Mouse (Mus musculus) yolk sac, embryonic 10.5 days (tissue): ENCODE measurements around the gene Mnat1.
A peak's percentile ranks its signal among the peaks of the same experiment; 100 is the strongest.

ENCODE experiments used
- DNase-seq: peaks from one replicate; pipeline ENCODE4 v3.0.0-alpha.2; 2017; ENCODE audit warnings: low spot score

The Mnat1 gene

DNA sequence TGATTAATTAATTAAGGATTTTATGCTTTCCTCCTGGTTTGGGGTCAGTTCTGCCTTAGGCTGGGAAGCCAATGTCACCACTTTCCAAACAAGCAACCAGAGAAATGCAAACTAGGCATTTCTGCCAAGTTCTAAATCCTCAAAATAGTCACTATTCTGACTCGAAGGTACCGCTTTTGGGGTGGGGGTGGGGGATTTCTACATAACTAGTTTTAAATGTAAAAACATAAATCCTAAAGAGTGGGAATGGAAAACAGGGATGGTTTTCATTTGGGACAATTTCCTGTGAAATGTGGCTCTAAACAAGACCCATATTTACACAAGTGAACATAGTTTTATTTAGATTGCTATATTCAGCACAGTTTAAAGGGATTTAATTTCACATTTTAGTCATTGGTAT, 109.1 kb downstream of the Mnat1 start:
- no peak for DNase-seq

DNA sequence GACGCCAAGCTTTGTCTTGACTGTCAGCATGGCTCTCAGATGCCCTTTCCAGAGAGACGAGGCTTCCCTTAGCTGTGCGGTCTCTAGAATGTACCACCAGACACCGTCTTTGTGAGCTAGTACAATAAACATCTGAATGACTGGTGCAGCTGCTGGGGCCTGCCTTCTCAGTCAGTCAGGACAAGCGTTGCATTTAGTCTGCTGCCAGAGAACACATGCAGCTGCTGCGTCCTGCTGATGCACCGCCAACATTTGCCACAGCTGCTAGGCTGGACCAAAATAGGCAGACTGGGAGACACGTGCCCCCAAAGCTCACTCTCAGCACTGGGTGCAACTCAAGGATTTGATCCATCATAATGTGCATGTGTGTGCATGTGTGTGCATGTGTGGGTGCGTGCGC, 118.4 kb downstream of the Mnat1 start:
- DNase-seq: no peak

DNA sequence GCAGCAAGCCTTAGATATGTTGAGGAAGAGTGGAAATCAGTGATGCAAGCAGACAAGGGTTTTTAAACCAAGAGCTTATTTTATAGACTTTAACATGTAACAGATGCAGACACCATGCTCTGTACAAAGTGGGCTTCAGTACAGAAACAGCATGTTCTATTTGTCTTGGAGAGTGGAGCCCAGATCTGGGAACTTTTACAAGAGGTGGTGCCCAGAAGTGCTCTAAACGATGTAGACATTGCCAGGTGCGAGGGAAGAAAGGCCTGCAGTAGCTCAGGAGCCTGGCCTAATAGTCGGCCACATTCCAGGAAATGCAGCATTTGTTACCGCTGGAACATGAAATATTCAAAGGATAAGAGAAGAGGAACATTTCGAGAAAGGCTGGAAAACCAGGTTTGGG, 122.2 kb downstream of the Mnat1 start:
- no peak for DNase-seq

DNA sequence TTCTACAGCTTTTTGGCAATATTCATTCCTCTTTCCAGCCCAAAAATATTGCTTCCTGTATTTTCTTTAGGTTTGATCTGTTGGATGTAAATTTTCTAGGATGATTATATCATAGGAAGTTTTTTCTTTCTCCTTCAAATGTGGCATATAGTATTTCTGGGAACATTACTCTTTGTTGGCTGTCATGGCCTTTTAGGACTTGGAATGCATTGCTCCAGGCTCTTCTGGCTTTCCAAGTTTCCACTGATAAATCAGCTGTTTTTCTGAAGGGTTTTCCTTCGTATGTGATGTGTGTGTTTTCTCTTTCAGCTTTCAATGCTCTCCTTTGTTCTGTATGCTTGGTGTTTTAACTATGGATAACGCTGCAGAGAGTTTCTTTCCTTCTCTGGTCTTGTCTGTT, 131.5 kb downstream of the Mnat1 start:
- DNase-seq: no peak

DNA sequence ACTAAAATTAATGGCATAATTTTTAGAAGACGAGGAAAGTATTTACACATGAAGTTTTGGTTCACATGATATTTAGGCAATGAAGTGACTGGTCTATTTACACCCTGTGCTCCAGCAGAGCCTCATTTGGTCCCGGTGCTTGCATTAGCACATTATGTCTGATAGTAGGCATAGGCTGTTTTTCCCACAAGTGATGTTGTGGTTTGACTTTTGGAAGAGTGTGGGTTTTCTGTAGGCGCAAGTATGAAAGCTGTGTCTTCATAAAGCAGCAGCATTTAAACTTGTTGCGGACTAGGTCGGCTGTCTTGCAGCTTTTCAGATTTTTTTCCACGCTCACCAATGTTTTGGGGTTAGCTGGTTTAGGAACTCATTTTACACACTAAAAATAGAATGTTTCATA, 135.8 kb downstream of the Mnat1 start:
- DNase-seq: no peak

DNA sequence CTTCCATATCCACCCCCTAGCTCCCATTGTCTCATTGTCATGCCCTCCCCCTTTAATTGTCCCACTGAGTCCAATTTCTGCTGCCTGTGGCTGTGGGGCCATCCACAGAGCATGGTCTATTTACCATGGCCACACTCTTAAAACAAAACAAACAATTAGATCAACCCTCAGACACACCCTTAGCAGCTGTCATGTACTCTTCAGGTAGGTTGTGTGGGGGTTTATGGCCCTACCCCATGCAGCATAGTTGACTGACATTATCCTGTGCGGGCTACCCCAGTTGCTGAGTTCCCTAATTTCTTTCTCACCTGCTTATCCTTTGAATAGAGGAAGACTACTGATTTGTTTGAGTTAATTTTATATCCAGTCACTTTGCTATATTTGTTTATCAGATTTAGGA, 136.8 kb downstream of the Mnat1 start:
- no peak for DNase-seq

DNA sequence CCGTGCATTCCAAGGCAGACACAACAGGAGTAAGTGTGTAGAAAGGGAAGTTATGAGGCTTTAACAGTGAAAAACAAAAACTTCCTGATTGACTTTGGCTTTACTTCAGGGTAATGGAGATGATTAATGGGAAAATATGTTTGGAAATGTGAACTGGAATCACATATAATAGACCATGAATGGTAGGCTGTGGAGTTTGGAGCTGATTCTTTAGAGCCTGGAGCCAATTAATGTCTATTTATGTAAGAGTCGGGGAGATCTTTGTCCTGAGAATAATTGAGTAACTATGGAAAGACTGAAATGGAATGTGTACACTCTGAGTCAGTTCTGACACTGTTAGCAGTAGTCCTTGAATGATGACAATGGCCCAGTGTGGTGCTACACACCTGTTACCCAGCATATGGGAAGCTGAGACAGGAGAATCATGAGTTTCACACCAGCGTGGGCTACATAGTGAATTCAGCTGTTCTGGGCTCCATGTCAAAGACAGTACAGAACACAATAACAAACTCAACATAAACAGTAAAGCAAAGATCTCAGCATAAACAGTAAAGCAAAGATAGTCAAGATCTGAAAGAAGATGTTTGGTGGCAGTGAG, 142.0 kb downstream of the Mnat1 start:
- DNase-seq: no peak

DNA sequence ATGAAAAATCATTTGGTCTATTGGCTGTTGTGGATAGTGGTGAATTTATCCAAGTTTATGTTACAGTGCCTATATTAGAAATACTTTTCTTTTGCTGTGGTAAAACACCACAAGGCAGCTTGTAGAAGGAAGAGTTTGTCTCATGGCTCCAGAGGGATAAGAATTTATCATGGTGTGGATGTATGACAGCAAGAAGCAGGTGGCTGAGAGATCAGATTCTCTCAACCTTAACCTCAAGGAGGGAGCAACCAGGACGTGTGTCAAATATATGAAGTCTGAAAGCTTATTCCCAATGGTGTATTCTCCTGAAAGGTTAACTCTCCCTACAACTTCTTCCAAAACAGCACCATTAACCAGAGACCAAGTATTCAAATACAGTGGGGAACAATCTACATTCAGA, 143.1 kb downstream of the Mnat1 start:
- DNase-seq: no peak

DNA sequence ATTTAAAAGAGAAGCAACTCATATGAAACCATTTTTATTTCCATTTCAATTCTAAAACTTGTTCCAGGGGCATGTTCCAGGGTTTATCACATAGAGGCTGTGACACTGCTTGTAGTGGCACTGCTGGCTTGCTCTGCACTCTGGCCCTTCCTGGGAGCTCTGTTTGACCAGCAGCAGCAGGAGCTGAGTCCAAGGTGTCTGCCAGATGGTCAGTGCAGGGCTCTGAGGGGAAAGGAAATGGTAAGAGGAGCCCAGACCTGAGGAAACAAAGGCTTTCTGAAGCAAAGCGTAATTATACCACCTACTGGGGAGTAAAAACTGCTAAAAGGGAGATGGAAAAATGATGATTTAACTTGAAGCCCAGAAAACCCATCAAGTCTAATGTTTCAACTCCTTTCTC, 145.0 kb downstream of the Mnat1 start:
- no peak for DNase-seq

DNA sequence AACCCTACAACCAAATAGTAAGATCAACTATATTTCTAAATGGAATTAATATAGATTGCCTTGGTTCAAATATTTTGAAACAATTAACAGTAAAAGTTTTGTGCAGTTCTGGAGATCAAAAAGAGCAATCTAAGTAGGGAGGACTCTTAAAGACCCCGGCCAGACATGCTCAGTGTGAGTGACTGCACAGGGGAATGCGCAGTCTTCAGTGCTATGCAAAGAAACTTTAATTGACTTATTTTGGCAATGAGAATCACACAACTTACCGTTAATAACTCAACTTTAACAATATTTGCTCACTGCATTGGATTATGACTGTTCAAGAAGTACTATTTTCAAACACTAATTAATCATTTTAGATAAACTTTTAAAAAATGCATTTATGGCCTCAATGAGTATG, 146.0 kb downstream of the Mnat1 start:
- no peak for DNase-seq

DNA sequence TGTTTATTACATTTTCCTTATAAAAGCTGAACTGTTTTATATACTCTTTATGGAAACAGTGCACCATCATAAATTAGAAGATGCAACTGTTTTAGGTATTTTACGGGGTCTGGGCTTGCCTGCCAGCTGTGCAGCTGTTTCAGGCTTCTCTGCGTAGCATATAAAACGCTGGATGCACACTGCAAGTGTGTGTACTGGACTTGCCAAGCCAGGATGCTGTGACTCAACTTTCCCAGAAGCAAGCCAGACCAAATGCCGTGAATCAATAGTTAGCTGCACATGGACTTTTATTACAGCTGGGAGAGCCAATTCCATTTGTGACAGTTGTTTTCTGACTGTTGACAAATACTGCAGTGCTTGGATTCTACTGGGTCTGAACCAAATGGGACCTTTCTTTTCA, 146.4 kb downstream of the Mnat1 start:
- no peak for DNase-seq

DNA sequence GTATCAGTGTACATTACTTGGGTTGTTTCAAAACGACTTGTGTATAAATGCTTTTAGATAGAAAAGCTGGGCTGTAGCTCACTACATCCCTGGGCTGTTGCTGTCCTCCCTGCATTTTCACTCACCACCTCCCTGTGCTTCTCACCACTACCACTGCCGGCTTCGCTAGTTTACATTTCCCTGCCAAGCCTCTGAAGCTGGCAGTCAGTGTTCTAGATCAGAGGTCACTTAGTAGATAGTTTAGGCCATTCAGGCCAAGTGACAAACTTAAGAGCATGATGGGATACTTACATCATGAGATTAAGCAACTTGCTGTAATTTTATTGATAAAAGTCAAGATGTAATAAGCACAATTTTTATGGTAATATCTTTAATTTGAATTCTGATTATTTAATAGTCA, 151.4 kb downstream of the Mnat1 start:
- DNase-seq: no peak

DNA sequence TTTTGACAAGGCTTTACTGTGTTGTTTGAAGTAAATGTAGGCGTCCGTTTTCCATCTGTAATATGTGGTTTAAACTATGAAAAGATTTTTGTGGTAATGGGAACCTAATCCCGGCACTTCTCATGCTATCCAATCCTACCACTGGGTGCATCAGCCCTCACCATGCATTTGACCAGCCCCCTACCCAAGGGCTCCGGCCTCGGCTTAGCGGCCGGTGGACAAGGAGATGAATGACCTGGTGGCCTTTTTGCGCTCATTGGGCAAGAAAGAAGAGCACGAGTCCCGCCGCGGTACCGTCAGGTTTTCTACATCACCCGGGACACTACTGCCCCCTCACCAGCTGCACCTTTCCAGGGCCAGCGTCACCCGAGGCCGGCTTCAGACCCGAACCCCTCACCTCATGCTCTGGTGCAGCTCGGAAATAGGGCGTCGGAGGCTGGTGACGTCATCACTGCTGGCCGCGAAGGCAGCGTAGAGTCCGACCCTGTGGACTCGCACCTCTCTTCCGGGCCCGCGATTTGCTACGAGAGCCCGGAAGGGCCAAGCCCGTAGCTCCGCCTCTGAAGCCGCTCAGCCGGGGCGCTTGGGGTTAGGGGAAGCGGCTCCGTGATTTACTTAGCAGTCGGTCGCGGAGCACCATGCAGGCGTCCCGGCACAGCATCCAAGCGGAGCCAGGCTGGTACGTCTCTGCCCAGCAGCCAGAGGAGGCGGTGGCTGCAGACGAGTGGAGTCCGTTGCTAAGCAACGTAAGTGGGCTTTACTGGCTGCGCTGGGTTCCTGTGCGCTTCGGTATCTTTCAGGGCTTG, 163.0 kb downstream of the Mnat1 start, which contains the start of the genes Trmt5 and Slc38a6:
Gene Trmt5, minus strand, starts transcription at position 424 of the 806 bp plus-strand sequence.
Gene Slc38a6, plus strand, starts transcription at position 493 of the 806 bp plus-strand sequence.
- DNase-seq: peak; percentile 94

DNA sequence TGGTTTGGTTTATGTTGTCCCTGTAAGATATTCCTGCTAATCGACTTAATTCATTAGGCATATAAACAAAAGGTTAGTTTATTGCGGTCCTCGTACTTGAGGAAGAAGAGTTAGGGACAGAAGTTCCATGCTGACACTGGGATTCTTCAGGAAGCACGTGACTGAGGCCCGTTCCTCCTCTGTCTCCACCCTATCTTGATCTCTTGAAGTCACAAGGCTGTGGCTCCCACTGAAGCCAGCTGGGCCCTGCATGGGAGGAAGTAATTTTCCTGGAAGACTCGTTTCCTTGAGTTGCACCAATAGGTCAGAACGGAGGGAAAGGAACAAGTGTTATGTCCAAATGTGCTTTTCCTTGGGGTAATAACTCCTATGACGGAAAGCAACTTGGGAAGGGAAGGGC, 164.1 kb downstream of the Mnat1 start:
- DNase-seq: peak; percentile 77

DNA sequence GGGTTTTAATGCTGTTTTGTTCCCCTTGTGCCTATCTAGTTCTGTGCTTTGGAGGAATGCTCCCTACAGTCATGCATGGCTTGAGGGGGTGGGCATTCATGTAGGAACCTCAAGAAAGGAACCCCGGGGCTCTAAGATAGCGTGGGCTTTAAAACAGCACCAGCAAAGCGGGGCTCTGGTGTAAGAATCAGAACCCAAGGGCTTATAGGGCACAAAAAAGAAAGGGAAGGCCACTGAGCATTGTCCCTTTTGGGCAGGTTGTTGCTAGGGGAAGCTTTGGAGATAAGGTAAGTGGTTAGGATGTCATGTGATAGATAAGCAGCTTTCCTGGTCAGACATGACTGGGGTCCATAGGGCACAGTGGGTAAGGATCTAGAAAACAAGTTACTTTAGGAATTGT, 165.1 kb downstream of the Mnat1 start:
- peak; percentile 71 for DNase-seq

DNA sequence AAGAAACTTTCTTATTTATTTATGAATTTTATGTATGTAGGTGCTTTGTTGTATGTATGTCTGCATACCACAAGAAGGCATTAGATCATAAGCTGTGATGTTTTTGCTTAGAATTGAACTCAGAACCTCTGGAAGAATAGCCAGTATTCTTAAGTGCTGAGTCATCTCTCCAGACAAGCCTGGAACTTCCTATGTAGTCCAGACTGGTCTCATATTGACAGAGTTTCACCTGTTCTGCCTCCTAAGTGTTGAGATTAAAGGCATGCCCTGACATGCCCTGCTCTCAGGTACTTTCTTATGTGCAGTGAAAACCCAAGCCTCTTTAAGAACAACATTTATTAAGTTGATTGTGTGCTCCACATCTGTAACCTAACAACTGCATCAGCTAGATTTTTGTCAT, 171.4 kb downstream of the Mnat1 start:
- no peak for DNase-seq

DNA sequence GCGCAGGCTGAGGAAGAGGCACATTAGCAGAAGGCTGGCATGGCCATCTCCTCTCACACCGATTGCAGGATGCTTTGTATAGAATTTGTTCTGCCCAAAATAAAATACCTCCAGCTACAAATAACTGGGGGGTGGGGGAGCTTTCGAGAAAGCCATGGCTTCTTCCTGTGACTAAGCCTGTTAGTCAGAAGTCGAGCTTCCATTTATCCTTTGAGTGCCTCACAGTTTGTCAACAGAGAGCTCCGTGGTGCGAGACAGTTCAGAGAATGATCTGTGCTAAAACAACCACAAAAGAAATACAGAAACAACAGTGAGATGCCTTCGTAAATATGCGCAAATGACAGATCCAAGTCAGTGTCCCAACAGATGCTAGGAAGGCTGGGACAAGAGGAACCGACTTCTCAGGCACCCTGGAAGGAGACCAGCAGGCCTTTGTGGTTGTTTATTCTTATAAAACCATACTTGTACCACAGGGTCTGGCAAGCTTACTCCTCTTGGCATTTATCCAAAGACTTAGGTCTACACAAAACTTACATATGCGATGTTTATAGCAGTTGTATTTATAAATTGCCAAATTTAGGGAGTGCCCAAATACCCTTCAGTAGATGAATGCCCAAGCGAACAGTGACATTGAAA, 172.1 kb downstream of the Mnat1 start:
- DNase-seq: no peak

DNA sequence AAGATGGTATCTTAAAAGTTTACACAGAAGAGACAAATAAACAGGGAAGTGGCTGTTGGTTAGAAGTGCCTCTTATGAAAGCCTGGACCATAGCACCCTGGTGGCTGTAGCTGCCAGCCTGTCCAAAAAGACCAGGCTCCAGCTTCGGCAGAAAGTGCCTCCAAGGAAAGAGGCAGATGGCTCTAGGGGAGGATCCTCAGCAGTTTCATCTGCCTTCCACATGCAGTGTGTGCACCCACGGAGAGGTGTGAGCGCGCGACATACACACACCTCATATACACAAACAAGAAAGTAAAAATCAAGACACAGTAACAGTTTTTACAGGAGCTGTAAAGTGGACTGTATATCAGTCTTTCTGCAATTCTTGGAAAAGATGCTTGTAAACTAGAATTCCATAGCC, 175.1 kb downstream of the Mnat1 start:
- no peak for DNase-seq

DNA sequence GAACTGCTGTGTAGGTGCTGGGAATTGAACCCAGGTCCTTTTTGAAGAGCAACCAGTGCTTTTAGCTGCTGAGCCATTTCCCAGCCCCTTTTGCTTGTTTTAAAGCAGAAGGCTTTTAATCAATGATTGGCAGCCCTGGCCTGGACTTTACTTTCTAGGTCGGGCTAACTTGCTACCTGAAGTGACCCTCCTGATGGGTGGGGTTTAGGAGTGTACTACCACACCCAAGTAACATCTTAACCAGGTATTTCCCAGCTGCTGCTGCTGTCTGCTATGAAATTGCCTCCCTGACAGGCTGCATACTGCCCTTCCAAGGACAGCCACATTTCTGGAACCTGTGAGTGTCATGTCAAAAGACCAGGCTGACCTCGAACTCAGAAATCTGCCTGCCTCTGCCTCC, 177.0 kb downstream of the Mnat1 start:
- peak; percentile 65 for DNase-seq

DNA sequence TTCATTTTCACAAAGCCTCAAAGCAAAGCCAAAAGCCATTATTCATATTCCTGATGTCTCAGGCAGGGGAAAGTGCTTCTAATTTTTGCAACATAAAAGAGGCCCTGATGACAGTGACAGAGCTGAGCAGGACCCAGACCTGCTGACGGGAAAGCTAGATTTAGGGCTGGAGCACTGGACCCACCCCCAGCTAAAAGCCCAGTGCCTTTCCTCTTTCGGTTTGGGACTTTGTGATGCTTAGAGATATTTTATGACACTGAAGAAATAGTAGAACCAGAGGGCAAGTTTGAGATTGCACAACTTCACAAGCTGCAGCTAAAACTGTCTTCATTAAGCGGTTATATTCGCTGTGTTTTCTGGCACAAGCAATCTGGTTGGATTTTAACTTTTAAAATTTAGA, 181.1 kb downstream of the Mnat1 start:
- DNase-seq: no peak

DNA sequence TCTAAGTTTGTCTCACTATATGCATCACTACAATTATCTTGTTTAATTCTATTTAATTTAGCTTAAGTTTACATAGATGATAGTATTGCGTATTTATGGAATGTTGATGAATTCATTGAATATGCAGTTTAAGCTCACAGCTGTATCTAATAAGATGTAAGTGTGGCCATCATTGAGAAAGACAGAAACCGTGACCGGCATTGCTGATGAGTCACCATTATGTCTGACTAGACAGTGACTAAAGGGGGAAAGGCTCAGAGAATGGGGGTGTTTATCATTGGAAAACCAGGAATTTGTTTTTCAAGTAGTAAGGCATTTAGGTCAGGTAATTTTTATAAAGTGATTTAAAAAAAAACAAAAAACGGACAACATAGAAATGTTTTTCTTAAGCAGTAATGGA, 184.2 kb downstream of the Mnat1 start:
- DNase-seq: no peak

DNA sequence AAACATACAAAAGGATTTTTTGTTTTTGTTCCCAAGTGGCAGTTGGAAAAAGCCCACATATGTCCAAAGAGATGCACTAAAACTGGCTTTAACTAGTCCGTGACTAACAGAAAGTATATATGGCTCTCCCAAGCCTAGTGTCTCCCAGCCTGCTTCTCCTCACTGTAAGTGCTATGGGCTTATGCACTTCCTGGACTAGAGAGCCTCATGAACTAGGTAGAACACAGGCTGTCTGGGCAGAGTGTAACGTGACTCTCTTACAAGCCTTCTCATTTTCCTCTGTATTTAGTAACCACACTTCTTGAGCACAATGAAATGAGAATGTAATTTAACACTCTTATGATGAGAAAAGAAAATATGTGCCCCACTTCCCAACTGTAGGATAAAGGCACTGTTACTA, 185.2 kb downstream of the Mnat1 start:
- DNase-seq: no peak
